Mouse (Mus musculus) liver, embryonic 14.5 days (tissue): ENCODE results near the gene Camkk2.

Experiments
- CTCF ChIP-seq: IDR thresholded peaks from 2 replicates; pipeline ENCODE4 v1.5.1; 2016; ENCODE audit warnings: antibody characterized with exemption, low read depth, control low read depth
- EP300 ChIP-seq: IDR thresholded peaks from 2 replicates; pipeline ENCODE4 v1.6.1; 2016; ENCODE audit warnings: antibody characterized with exemption, low read depth

- no peak for TF ChIP-seq CTCF
- TF ChIP-seq EP300, result no peak
Observed at GRCm38 (mm10) chr5:122719168-122719567, 60.0 kb downstream of the Camkk2 start.
